Mouse (Mus musculus) heart, postnatal 10 days (tissue): Measurements from ENCODE around the gene Gm8653. TPM values are rescaled to one million over a fixed set of nuclear protein-coding genes. Genes with fewer than 3 reads are reported as not detected.
"Not testable (repeated sequence)": the region's sequence is repeated elsewhere in the genome, so short reads cannot be mapped to it uniquely, and the experiment has no call there.

Experiments used
- DNase-seq, 2 experiments: peaks; one replicate each; pipeline ENCODE4 v3.0.0; 2021
- intact Hi-C: fragments of 180-260 bp; cut with DNase I; formaldehyde crosslinking; loops from one replicate; pipeline ENCODE4 v1.15.1; 2025
- total RNA-seq, 2 experiments: library from RNA; stranded (reverse); gene quantifications; 2 replicates each; pipeline ENCODE4 v1.2.3; 2021

The Gm8653 gene
- total RNA-seq = not detected

DNA sequence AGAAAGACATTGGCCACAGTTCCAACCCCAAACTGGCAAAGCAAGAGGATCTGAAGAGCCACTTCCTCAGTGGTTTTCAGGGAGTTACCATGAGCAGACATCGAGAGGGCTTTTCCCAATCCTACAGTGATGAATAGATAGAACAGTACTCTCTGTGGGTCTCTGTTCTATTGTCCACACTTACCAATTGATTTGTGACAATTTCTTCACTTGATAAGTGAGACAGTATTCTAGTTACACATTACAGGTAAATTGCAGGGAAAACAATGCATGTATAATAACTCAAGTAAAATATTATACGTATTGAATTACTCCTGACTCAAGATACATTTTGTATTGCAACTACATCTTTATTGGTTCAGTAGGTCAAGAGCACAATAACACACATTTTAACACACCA is at the start of gene Gm8653:
Gene Gm8653, minus strand, starts transcription at position 101 of the 400 bp plus-strand sequence.
- DNase-seq, intact Hi-C loops: not testable (repeated sequence)

DNA sequence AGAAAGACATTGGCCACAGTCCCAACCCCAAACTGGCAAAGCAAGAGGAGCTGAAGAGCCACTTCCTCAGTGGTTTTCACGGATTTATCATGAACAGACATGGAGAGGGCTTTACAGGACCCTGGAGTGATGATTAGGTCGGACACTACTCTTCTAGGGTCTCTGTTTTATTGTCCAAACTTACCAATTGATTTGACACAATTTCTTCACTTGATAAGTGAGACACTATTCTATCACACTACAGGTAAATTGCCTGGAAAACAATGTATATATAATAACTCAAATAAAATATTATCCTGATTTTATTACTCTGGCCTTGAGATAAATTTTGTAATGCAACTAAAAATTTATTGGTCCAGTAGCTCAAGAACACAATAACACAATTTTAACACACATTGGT is 28.3 kb upstream of the Gm8653 start, which contains the start of gene Gm8453:
Gene Gm8453, minus strand, starts transcription at position 101 of the 400 bp plus-strand sequence.
- intact Hi-C loops, DNase-seq: not testable (repeated sequence)

DNA sequence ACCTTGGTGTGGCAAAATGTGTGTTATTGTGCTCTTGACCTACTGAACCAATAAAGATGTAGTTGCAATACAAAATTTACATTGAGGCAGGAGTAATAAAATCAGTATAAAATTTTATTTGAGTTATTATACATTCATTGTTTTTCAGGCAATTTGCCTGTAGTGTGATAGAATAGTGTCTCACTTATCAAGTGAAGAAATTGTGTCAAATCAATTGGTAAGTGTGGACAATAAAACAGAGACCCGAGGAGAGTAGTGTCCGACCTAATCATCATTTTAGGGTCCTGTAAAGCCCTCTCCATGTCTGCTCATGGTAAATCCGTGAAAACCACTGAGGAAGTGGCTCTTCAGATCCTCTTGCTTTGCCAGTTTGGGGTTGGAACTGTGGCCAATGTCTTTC is 12.0 kb downstream of the Gm8653 start, which contains the start of gene Vmn1r143:
Gene Vmn1r143, plus strand, starts transcription at position 301 of the 400 bp plus-strand sequence.
- intact Hi-C loops, DNase-seq: not testable (repeated sequence)

DNA sequence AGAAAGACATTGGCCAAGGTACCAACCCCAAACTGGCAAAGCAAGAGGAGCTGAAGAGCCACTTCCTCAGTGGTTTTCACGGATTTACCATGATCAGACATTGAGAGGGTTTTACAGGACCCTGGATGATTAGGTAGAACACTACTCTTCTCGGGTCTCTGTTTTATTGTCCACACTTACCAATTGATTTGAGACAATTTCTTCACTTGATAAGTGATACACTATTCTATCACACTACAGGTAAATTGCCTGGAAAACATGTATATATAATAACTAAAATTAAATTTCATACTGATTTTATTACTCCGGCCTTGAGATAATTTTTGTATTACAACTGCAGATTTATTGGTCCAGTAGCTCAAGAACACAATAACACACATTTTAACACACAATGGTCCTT is 37.1 kb downstream of the Gm8653 start, which contains the start of gene Vmn1r142:
Gene Vmn1r142, minus strand, starts transcription at position 101 of the 400 bp plus-strand sequence.
- DNase-seq, intact Hi-C loops: not testable (repeated sequence)

Other genes with a start within 250 kb of the Gm8653 start
- not detected for gene Vmn1r137, start 206.7 kb downstream of the Gm8653 start, total RNA-seq
- not detected for gene Vmn1r138, start 172.4 kb downstream of the Gm8653 start, total RNA-seq
- not detected for gene Gm6176, start 145.0 kb downstream of the Gm8653 start, total RNA-seq
- not detected for gene Vmn1r139, start 132.2 kb downstream of the Gm8653 start, total RNA-seq
- not detected for gene Gm16451, start 83.0 kb downstream of the Gm8653 start, total RNA-seq
- not detected for gene Gm10666, start 66.5 kb downstream of the Gm8653 start, total RNA-seq
- not detected for gene Vmn1r142, start 37.2 kb downstream of the Gm8653 start, total RNA-seq
- gene Vmn1r143, start 11.9 kb downstream of the Gm8653 start, total RNA-seq = not detected
- not detected for gene Gm8453, start 28.2 kb upstream of the Gm8653 start, total RNA-seq
- gene Gm4187, start 128.5 kb upstream of the Gm8653 start, total RNA-seq = not detected
- not detected for gene Gm8660, start 169.8 kb upstream of the Gm8653 start, total RNA-seq
- not detected for gene Vmn1r148, start 212.3 kb upstream of the Gm8653 start, total RNA-seq
- not detected for gene Vmn1r149, start 237.0 kb upstream of the Gm8653 start, total RNA-seq